In the genomic region with DNA sequence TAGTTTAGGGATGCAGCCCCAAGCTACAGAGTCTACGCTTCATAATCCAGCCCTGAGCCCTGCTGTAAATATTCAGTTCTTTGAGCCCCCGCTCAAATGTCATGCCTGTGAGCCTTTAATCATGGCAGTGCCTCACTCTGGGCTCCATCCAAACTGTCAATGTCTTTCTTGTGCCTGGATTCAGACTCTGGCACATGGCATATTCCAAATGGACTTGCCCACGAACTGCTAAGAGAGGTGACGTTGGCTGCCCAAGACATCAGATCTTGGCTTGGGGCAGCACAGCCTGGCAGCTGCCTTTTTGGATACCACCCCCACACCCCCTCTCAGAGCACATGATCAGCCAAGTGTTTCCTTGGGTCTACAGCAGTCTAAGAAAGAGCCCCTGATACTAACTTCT, we compare ENCODE assay signal across 28 mouse cellular contexts.
DNase-seq lines count a peak whose midpoint lies in the region; ATAC-seq and TF ChIP-seq lines count a peak whose summit lies in the region.
"Had no signal": no experiment of that assay in that cellular context is flagged by ENCODE, and none has a peak within 500 bp of the region (broad histone marks: within the 10 kb centered on the region; RNA-seq: fewer than 3 reads in every experiment).

No protein-coding gene starts in this region.

- H3K9ac ChIP-seq in forebrain, embryonic 13.5 days, result no peak overlapping the region
- no peak overlapping the region for H3K9ac ChIP-seq in forebrain, embryonic 11.5 days (ENCODE audit: low read length)
- H3K9ac ChIP-seq in lung, postnatal 0 days (replicated peaks; ENCODE audit: low read depth), result no peak overlapping the region
- H3K9ac ChIP-seq in forebrain, postnatal 0 days, result no peak overlapping the region
- H3K9ac ChIP-seq: embryonic facial prominence, embryonic 13.5 days; hindbrain, embryonic 12.5 days; neural tube, embryonic 12.5 days had no signal

- H3K9me3 ChIP-seq in forebrain, embryonic 13.5 days (replicated peaks), result no peaks in the 10 kb centered on the region
- H3K9me3 ChIP-seq in forebrain, embryonic 11.5 days (ENCODE audit: control insufficient read depth, low read length), result no peaks in the 10 kb centered on the region
- no peaks in the 10 kb centered on the region for H3K9me3 ChIP-seq in lung, postnatal 0 days (ENCODE audit: low read length)
- H3K9me3 ChIP-seq in forebrain, postnatal 0 days (ENCODE audit: low read length), result no peaks in the 10 kb centered on the region
- H3K9me3 ChIP-seq: embryonic facial prominence, embryonic 13.5 days; hindbrain, embryonic 12.5 days; midbrain, embryonic 10.5 days; neural tube, embryonic 12.5 days had no signal

- peaks cover 61% of the 10 kb centered on the region for H3K4me1 ChIP-seq in forebrain, embryonic 13.5 days
- H3K4me1 ChIP-seq in forebrain, embryonic 11.5 days (replicated peaks; ENCODE audit: control insufficient read depth, insufficient read depth, low read length), result peaks cover 6% of the 10 kb centered on the region; the same call in 1 of the 2 replicates
- peaks cover 7% of the 10 kb centered on the region; the same call in 1 of the 2 replicates for H3K4me1 ChIP-seq in lung, postnatal 0 days (ENCODE audit: insufficient read depth, low read depth, low read length)
- peaks cover 13% of the 10 kb centered on the region; the same call in 1 of the 2 replicates for H3K4me1 ChIP-seq in forebrain, postnatal 0 days (ENCODE audit: insufficient read depth)

- H3K4me3 ChIP-seq in forebrain, embryonic 13.5 days, result no peak overlapping the region
- H3K4me3 ChIP-seq in forebrain, embryonic 11.5 days (ENCODE audit: low read depth, low read length), result no peak overlapping the region
- H3K4me3 ChIP-seq in layer of hippocampus, adult 2 months, result no peak overlapping the region
- H3K4me3 ChIP-seq in lung, postnatal 0 days (ENCODE audit: low read depth, low read length), result no peak overlapping the region
- H3K4me3 ChIP-seq in forebrain, postnatal 0 days (ENCODE audit: low read depth, low read length), result no peak overlapping the region
- H3K4me3 ChIP-seq: embryonic facial prominence, embryonic 13.5 days; hindbrain, embryonic 12.5 days; left cerebral cortex, adult 2 months; midbrain, embryonic 10.5 days; myocyte; neural tube, embryonic 12.5 days had no signal

- no peak for TF ChIP-seq CTCF in layer of hippocampus, adult 2 months (conservative IDR thresholded peaks at IDR 0.05)
- no peak for TF ChIP-seq CTCF in lung, postnatal 0 days (IDR thresholded peaks at IDR 0.05)
- TF ChIP-seq CTCF in forebrain, postnatal 0 days (IDR thresholded peaks at IDR 0.05; ENCODE audit: low read depth), result no peak

- H3K4me2 ChIP-seq in forebrain, embryonic 13.5 days, result no peak overlapping the region
- no peak overlapping the region for H3K4me2 ChIP-seq in forebrain, embryonic 11.5 days (ENCODE audit: low read depth, low read length, severe bottlenecking)
- no peak overlapping the region for H3K4me2 ChIP-seq in lung, postnatal 0 days (replicated peaks; ENCODE audit: low read depth, low read length)
- H3K4me2 ChIP-seq in forebrain, postnatal 0 days (ENCODE audit: low read depth), result no peak overlapping the region
- H3K4me2 ChIP-seq: embryonic facial prominence, embryonic 13.5 days; hindbrain, embryonic 12.5 days; neural tube, embryonic 12.5 days had no signal

- no peaks in the 10 kb centered on the region for H3K27me3 ChIP-seq in forebrain, embryonic 13.5 days
- no peaks in the 10 kb centered on the region for H3K27me3 ChIP-seq in forebrain, embryonic 11.5 days (ENCODE audit: control insufficient read depth, insufficient read depth, low read length)
- H3K27me3 ChIP-seq in lung, postnatal 0 days (replicated peaks; ENCODE audit: insufficient read depth, low read length), result no peaks in the 10 kb centered on the region
- H3K27me3 ChIP-seq in forebrain, postnatal 0 days (ENCODE audit: insufficient read depth, low read length), result no peaks in the 10 kb centered on the region
- H3K27me3 ChIP-seq: embryonic facial prominence, embryonic 13.5 days; hindbrain, embryonic 12.5 days; neural tube, embryonic 12.5 days had no signal

- 66% methylated on average over 4 of the region's 4 CpGs for WGBS in forebrain, embryonic 13.5 days
- WGBS in forebrain, embryonic 11.5 days, result 91% methylated on average over 4 of the region's 4 CpGs
- WGBS in lung, postnatal 0 days, result 67% methylated on average over 4 of the region's 4 CpGs
- WGBS in forebrain, postnatal 0 days, result 46% methylated on average over 4 of the region's 4 CpGs

- H3K36me3 ChIP-seq in forebrain, embryonic 13.5 days (ENCODE audit: poor library complexity, severe bottlenecking), result no peaks in the 10 kb centered on the region
- no peaks in the 10 kb centered on the region for H3K36me3 ChIP-seq in forebrain, embryonic 11.5 days (ENCODE audit: control insufficient read depth, insufficient read depth, low read length)
- H3K36me3 ChIP-seq in lung, postnatal 0 days (ENCODE audit: insufficient read depth, low read length), result no peaks in the 10 kb centered on the region
- no peaks in the 10 kb centered on the region for H3K36me3 ChIP-seq in forebrain, postnatal 0 days (ENCODE audit: insufficient read depth)
- H3K36me3 ChIP-seq: hindbrain, embryonic 12.5 days; neural tube, embryonic 12.5 days had no signal

- ATAC-seq in forebrain, embryonic 13.5 days, result peak; percentile 46; the same call in 1 of the 2 replicates
- ATAC-seq in forebrain, embryonic 11.5 days (replicated peaks; ENCODE audit: low FRiP score), result no peak
- ATAC-seq in lung, postnatal 0 days, result no peak
- peak; percentile 69 for ATAC-seq in forebrain, postnatal 0 days
- ATAC-seq: CD4-positive, CD25-positive, alpha-beta regulatory T cell, adult 4 months; inflammation-experienced regulatory T-cells, adult 6 months; midbrain, embryonic 16.5 days had no signal

- no peak overlapping the region for H3K27ac ChIP-seq in forebrain, embryonic 13.5 days
- no peak overlapping the region for H3K27ac ChIP-seq in forebrain, embryonic 11.5 days (ENCODE audit: low read depth, low read length)
- H3K27ac ChIP-seq in layer of hippocampus, adult 2 months, result peak overlapping the region; percentile 52; the same call in 1 of the 2 replicates
- H3K27ac ChIP-seq in lung, postnatal 0 days (ENCODE audit: low read length), result peak overlapping the region; percentile 57
- H3K27ac ChIP-seq in forebrain, postnatal 0 days (ENCODE audit: low read depth, low read length), result no peak overlapping the region
- H3K27ac ChIP-seq: embryonic facial prominence, embryonic 13.5 days; hindbrain, embryonic 12.5 days; left cerebral cortex, adult 2 months; midbrain, embryonic 10.5 days; neural tube, embryonic 12.5 days had no signal

- TF ChIP-seq EP300 in lung, postnatal 0 days (IDR thresholded peaks at IDR 0.05), result no peak

- no peak for DNase-seq in forebrain, embryonic 11.5 days (ENCODE audit: low spot score)
- DNase-seq in layer of hippocampus, adult 2 months (ENCODE audit: low spot score in 2 of 2), result no peak
- DNase-seq in layer of hippocampus, adult 8-10 months (ENCODE audit: low spot score in 2 of 2), result no peak
- DNase-seq in lung, postnatal 0 days (ENCODE audit: low spot score), result no peak
- no peak for DNase-seq in lung, postnatal 4 days
- DNase-seq in forebrain, postnatal 0 days, result peak; percentile 42
- DNase-seq in urinary bladder, adult 2 months (ENCODE audit: low spot score), result no peak
- DNase-seq: cerebellum, adult 8-10 months; gastrocnemius, postnatal 14 days; heart, postnatal 14 days; kidney, adult 11 months; kidney, postnatal 14 days; lung, adult 18-20 months; lung, postnatal 10 days; right cerebral cortex, adult 18-20 months; spleen, adult 18-20 months; thymus, adult 2 months; thymus, postnatal 36 days had no signal

Comparison
In these comparisons a context has a peak if more than half of its experiments do, and no peak if none do; other contexts are left out.
1. ATAC-seq: peak in forebrain, embryonic 13.5 days (single experiment) and forebrain, postnatal 0 days (single experiment); none in forebrain, embryonic 11.5 days (single experiment) and lung, postnatal 0 days (single experiment).
2. H3K27ac ChIP-seq: peak in layer of hippocampus, adult 2 months (single experiment) and lung, postnatal 0 days (single experiment); none in forebrain, embryonic 13.5 days (single experiment), forebrain, embryonic 11.5 days (single experiment) and forebrain, postnatal 0 days (single experiment).